Mouse (Mus musculus) ES-E14 (cell line): ENCODE data around the gene Mrps36. TPM values are rescaled to one million over a fixed set of nuclear protein-coding genes. Genes with fewer than 3 reads are reported as not detected.
"Not testable (repeated sequence)": the region's sequence is repeated elsewhere in the genome, so short reads cannot be mapped to it uniquely, and the experiment has no call there.

Source experiments
- DNase-seq: peaks from one replicate; pipeline ENCODE4 v3.0.0-alpha.2; 2013; ENCODE audit warnings: low read depth, low spot score
- H3K27ac ChIP-seq: 2 replicates; pipeline ENCODE4 v1.5.1; 2012; ENCODE audit warnings: low read depth, mild to moderate bottlenecking, low read length, moderate library complexity, mixed read lengths; ENCODE audit not compliant: poor library complexity, insufficient read depth, severe bottlenecking
- H3K36me3 ChIP-seq: 2 replicates; pipeline ENCODE4 v1.6.1; 2012; ENCODE audit warnings: mild to moderate bottlenecking, low read length, moderate library complexity, mixed read lengths; ENCODE audit not compliant: control insufficient read depth, poor library complexity, insufficient read depth, severe bottlenecking
- H3K4me1 ChIP-seq, 2 experiments: fragments of 150-350 bp in 1 of 2; sonication (generic) in 1 of 2; 2 replicates each; pipeline ENCODE4 v1.6.1; 2012; ENCODE audit warnings: low read length in 2 of 2, mild to moderate bottlenecking in 1 of 2, mixed read lengths in 1 of 2; ENCODE audit not compliant: control insufficient read depth in 2 of 2, insufficient read depth in 2 of 2, poor library complexity in 1 of 2
- H3K4me3 ChIP-seq, 2 experiments: fragments of 150-350 bp in 1 of 2; sonication (generic) in 1 of 2; 2 replicates each; pipeline ENCODE4 v1.5.1; 2012; ENCODE audit warnings: low read length in 2 of 2, low read depth in 1 of 2, mild to moderate bottlenecking in 1 of 2, mixed read lengths in 1 of 2; ENCODE audit not compliant: insufficient read depth in 1 of 2, poor library complexity in 1 of 2, severe bottlenecking in 1 of 2
- H3K9ac ChIP-seq: 2 replicates; pipeline ENCODE4 v1.6.1; 2012; ENCODE audit warnings: low read depth, mild to moderate bottlenecking, low read length, mixed read lengths; ENCODE audit not compliant: poor library complexity, insufficient read depth, severe bottlenecking
- H3K9me3 ChIP-seq: fragments of 150-350 bp; sonication (generic); 2 replicates; pipeline ENCODE4 v1.6.1; 2012; ENCODE audit warnings: low read depth, mild to moderate bottlenecking, low read length; ENCODE audit not compliant: control insufficient read depth, insufficient read depth
- CHD2 ChIP-seq: IDR thresholded peaks from 2 replicates; pipeline ENCODE4 v1.6.1; 2014; ENCODE audit warnings: mild to moderate bottlenecking, low read depth, low read length, inconsistent platforms
- HCFC1 ChIP-seq: IDR thresholded peaks from 2 replicates; pipeline ENCODE4 v1.6.1; 2012; ENCODE audit warnings: low read length, inconsistent platforms, borderline replicate concordance; ENCODE audit not compliant: insufficient read depth
- MAFK ChIP-seq: IDR thresholded peaks from 2 replicates; pipeline ENCODE4 v1.6.1; 2014; ENCODE audit warnings: mild to moderate bottlenecking, low read depth, low read length, inconsistent platforms; ENCODE audit not compliant: insufficient read depth
- ZC3H11A ChIP-seq: IDR thresholded peaks from 2 replicates; pipeline ENCODE4 v1.6.1; 2012; ENCODE audit warnings: low read depth, mild to moderate bottlenecking, inconsistent platforms, low read length, borderline replicate concordance
- ZNF384 ChIP-seq: IDR thresholded peaks from 2 replicates; pipeline ENCODE4 v1.6.1; 2012; ENCODE audit warnings: low read depth, low read length, inconsistent platforms
- in situ Hi-C, 2 experiments: fragments of 600-800 bp; cut with MboI; formaldehyde crosslinking; loops; one replicate each; pipeline ENCODE4 v1.15.1; 2025; ENCODE audit warnings: low sequenced_read_pairs in 2 of 2, inconsistent platforms in 1 of 2; ENCODE audit not compliant: unreplicated experiment in 2 of 2
- total RNA-seq: library from RNA; depleted of rRNA; stranded (reverse); fragments of 300-350 nt; gene quantifications from 2 replicates; pipeline ENCODE4 v1.2.3, GENCODE M21; 2012; rRNA removed

Mrps36 gene
- total RNA-seq, result 45.4 and 58.9 TPM in 2 replicates

DNA sequence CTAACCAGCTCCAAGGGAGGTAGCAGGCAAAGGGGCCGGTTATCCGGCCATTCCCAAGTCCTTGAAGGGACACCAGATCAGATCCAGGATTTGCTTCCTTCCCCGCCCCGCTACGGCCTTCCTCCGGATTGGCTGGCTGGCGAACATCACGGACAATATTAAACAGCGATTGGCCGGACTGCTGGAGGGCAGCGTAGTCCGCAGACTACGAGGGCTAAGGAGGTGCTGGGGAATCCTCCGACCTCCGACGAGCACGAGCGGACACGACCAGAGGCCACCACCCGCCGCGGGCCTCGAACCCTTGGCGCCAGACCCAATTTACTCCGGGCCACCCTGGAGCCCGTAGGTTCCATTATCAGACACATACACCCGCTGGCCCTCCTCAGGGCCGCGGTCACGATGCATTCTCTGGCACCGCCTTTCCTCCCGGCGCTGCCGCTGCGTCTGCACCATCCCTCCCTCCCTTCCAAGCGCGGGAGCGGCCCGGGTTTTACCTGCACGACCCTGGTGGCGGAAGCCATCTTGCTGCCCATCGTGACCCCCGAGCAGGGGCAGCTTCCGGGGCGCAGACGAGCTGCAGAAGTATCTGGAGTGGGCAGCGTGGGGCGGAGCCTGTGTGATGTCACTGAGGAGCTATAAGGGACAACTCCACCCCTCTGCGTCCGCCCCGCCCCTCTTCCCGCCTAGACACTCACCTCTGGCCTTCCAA is at the start of gene Mrps36:
Mrps36 (minus strand) TSS at position 624 of the 709 bp plus-strand sequence.
- TF ChIP-seq CHD2 (no peak), MAFK (peak; percentile 2; the same call in 1 of the 2 replicates), HCFC1 (0 out of 2 replicates have a peak, but pooled peaks have one; percentile 29), ZC3H11A (no peak), ZNF384 (no peak)
- peak within 1 kb of the TSS; percentile 78 for H3K27ac ChIP-seq
- peak within 1 kb of the TSS; percentile 91 for H3K9ac ChIP-seq
- no peaks in the 10 kb centered on the region for H3K9me3 ChIP-seq
- in situ Hi-C loops, result no loop called here
- DNase-seq, result peak; percentile 95
- H3K4me1 ChIP-seq, result peaks cover 2 to 7% of the 10 kb centered on the region in 2 experiments; a peak in 1 of 4 replicates
- H3K36me3 ChIP-seq, result no peaks in the 10 kb centered on the region
- peak within 1 kb of the TSS; percentile 78 to 90 for H3K4me3 ChIP-seq

- H3K9ac ChIP-seq, result no peak overlapping the region
- no peak for TF ChIP-seq HCFC1
- no peak for TF ChIP-seq MAFK
- no peak for TF ChIP-seq ZNF384
- TF ChIP-seq ZC3H11A, result no peak
- no peak for TF ChIP-seq CHD2
These were observed 44.6 kb upstream of the Mrps36 start for GRCm38 (mm10) chr13:100789083-100789482.

GRCm38 (mm10) chr13:100788057-100788456 is 43.6 kb upstream of the Mrps36 start:
- H3K36me3 ChIP-seq, result peaks cover 23% of the 10 kb centered on the region
- H3K4me3 ChIP-seq, H3K9me3 ChIP-seq, H3K27ac ChIP-seq, DNase-seq, in situ Hi-C loops, H3K9ac ChIP-seq: not testable (repeated sequence)
- peaks cover 0 to 12% of the 10 kb centered on the region in 2 experiments; a peak in 2 of 4 replicates for H3K4me1 ChIP-seq

More at GRCm38 (mm10) chr13:100789083-100789482, 44.6 kb upstream of the Mrps36 start:
- H3K4me3 ChIP-seq, result no peak overlapping the region
- H3K9me3 ChIP-seq, result no peaks in the 10 kb centered on the region
- peak overlapping the region; percentile 18; the same call in 1 of the 2 replicates for H3K27ac ChIP-seq
- H3K36me3 ChIP-seq, result peaks cover 13% of the 10 kb centered on the region
- in situ Hi-C loops, result no loop called here
- H3K4me1 ChIP-seq, result peaks cover 0 to 9% of the 10 kb centered on the region in 2 experiments; a peak in 2 of 4 replicates
- no peak for DNase-seq

DNA sequence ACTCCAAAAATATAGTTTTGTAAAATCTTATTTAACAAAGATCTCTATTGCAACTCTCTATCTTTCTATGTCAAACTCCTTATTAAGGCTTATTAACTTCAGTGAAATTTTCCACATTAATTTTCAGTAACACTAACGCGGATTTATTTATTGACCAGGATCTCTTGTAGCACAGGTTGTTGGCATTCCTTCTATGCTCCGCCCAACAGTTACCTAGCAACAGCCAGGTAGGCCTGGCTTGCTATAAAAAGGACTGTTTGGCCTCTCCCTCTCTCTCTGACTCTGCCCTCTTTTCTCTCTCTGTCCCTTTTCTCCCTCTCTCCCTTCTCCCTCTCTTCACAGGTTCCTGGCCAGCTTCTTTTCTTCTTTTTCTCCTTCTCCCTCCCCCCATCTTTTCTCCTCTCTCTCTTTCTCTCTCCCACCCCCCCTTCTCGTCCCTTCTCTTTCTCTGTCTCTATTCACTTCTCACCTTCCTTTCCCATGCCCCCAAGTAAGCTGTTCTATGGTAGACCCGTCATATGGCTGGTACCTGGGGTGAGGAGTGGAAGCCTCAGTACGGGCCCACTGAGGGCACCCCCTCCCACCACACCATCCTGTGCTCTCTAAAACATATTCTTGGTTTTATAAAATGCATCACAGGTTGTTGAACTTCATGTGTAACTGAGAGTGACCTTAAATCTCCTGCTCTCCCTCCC is 43.0 kb upstream of the Mrps36 start:
- in situ Hi-C loops, result no loop called here
- Histone ChIP-seq H3K36me3 (peaks cover 27% of the 10 kb centered on the region), H3K4me1 (peaks cover 0 to 12% of the 10 kb centered on the region in 2 experiments; a peak in 2 of 4 replicates), H3K4me3 (no peak overlapping the region), H3K9ac (no peak overlapping the region), H3K27ac (no peak overlapping the region), H3K9me3 (no peaks in the 10 kb centered on the region)
- no peak for TF ChIP-seq CHD2
- no peak for TF ChIP-seq ZNF384
- no peak for TF ChIP-seq MAFK
- TF ChIP-seq HCFC1, result no peak
- TF ChIP-seq ZC3H11A, result no peak
- DNase-seq, result no peak
